Mouse (Mus musculus): ENCODE results near the gene Lbhd2. TPM values are rescaled to one million over a fixed set of nuclear protein-coding genes. Genes with fewer than 3 reads are reported as not detected.
A peak's percentile ranks its signal among the peaks of the same experiment; 100 is the strongest.

Gene Lbhd2
- polyA plus RNA-seq, 1 experiment, result not detected

GRCm38 (mm10) chr12:111396997-111397396 is 9.6 kb upstream of the Lbhd2 start:
- no peak overlapping the region for H3K27ac ChIP-seq (ENCODE audit: insufficient read depth, low read depth, low read length)
- TF ChIP-seq POLR2A (IDR thresholded peaks at IDR 0.05; ENCODE audit: borderline replicate concordance, low read depth, low read length), result no peak
- TF ChIP-seq CTCF (IDR thresholded peaks at IDR 0.05; ENCODE audit: low read depth, low read length), result no peak
- no peak overlapping the region for H3K4me3 ChIP-seq (ENCODE audit: insufficient read depth, low read length)
- H3K4me1 ChIP-seq (ENCODE audit: control insufficient read depth, insufficient read depth, low read length), result no peaks in the 10 kb centered on the region

DNA sequence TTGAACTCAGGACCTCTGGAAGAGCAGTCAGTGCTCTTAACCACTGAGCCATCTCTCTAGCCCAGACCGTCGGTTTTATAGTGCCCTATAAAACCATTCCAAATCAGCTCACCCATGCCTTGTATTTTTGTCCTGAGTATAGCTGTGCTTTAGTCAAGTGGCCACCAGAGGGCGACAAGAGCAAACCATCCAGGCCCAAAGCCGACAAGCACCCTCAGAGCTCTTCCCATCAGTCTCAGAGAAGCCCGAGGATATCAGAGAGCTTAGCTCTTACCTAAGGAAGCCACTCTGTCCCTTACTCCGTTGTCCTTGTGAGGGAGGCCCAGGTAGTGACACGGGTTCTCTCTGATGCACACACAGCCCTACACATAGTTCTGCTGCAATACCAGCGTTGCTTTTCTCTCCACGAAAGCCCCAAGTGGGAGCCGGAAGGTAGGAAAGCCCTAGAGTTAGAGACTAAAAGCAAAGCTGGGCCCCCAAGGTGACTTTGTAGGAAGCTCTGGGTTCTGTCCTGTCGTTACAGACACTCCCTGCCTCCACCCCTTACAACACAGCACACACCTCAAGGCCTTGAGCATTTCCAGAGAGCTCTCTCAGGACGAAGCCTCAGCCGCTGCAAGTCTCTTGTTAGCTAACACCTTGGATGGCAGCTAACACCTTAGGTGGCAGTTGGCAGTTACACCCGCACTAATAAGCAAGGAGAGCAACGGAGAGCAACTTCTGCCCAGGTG is 5.0 kb upstream of the Lbhd2 start:
- no peak overlapping the region for H3K4me3 ChIP-seq (ENCODE audit: insufficient read depth, low read length)
- TF ChIP-seq CTCF (IDR thresholded peaks at IDR 0.05; ENCODE audit: low read depth, low read length) (peak; percentile 77), POLR2A (IDR thresholded peaks at IDR 0.05; ENCODE audit: borderline replicate concordance, low read depth, low read length) (no peak)

DNA sequence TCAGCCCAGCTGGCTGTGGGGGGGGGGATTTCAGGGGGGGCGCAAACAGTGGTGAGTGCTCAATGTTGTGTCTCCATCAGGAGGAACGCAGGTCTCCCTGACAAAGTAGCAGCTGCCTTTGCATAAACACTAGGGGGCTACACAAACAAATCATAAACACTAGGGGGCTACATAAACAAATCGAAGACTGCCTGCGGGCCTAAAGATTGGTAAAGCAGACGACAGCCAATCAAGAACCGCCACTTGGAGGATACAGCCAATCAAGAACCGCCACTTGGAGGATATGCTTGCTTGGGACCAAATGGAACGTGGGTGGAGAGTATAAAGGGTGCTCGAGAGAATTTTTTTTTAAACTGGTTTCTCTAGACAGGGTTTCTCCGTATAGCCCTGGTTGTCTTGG is 1.7 kb upstream of the Lbhd2 start:
- H3K4me1 ChIP-seq (ENCODE audit: control insufficient read depth, insufficient read depth, low read length), result no peaks in the 10 kb centered on the region

More for the DNA sequence above, 5.0 kb upstream of the Lbhd2 start:
- Histone ChIP-seq H3K4me1 (ENCODE audit: control insufficient read depth, insufficient read depth, low read length) (no peaks in the 10 kb centered on the region), H3K27ac (ENCODE audit: insufficient read depth, low read depth, low read length) (no peak overlapping the region)

DNA sequence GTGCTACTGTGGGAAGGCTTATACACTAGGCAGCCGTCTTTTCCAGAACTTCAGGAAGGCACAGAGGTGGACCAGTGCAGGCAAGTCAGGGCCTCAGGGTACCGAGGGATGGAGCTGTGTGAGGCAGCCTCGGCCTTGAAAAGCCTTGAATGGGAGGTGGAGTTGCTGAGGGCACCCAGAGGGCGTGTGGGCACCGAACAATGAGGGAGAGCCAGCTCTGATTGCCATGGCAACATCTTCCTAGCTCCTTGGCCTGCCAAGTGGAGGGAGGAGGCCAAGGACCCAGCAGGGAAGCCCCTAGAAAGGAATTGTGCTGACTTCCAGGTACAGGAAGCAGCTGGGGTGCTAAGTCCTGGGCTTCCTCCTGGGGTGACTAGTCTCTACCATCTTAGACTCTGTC is 3.0 kb downstream of the Lbhd2 start:
- no peak overlapping the region for H3K4me3 ChIP-seq (ENCODE audit: insufficient read depth, low read length)
- TF ChIP-seq POLR2A (IDR thresholded peaks at IDR 0.05; ENCODE audit: borderline replicate concordance, low read depth, low read length), result no peak
- no peak for TF ChIP-seq CTCF (IDR thresholded peaks at IDR 0.05; ENCODE audit: low read depth, low read length)
- no peak overlapping the region for H3K27ac ChIP-seq (ENCODE audit: insufficient read depth, low read depth, low read length)
- 0 out of 2 replicates have a peak, but pooled peaks cover 2% of the 10 kb centered on the region for H3K4me1 ChIP-seq (ENCODE audit: control insufficient read depth, insufficient read depth, low read length)

More for the DNA sequence above, 1.7 kb upstream of the Lbhd2 start:
- Histone ChIP-seq H3K4me3 (ENCODE audit: insufficient read depth, low read length) (no peak overlapping the region), H3K27ac (ENCODE audit: insufficient read depth, low read depth, low read length) (no peak overlapping the region)
- no peak for TF ChIP-seq POLR2A (IDR thresholded peaks at IDR 0.05; ENCODE audit: borderline replicate concordance, low read depth, low read length)
- TF ChIP-seq CTCF (IDR thresholded peaks at IDR 0.05; ENCODE audit: low read depth, low read length), result no peak

DNA sequence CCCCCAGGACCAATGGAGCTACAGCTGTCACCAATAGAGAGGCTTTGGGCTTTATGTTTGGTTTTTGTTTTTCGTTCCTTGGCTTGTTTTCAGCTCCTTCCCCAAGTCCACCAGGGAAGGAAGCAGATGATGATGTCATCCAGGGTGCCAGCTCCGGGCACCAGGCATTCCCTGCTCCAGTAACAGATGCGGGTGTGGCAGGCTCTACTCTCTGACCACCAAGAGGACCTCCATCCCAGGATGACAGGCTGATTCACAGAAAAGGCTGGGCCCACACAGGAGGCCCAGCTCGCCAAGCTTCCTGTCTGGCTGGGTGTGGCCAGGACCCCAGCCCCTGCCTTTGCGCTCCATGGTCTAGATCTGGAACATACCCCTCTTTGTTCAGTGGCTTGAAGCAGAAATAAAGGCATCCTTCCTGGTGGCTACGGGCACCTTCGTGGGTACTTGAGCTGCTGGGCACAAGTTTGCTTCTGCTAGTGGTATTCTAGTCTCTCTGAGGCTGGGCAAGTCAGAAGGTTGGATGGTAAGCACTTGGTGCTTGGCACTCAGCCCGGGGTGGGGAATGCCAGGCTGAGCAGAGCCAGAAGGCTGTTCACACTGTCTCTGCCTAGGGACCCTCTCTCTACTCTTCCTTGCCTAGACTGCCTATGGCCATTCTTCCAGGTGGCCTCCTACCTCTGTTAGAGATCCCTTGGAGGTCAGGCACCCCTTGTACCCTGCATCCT is 5.2 kb downstream of the Lbhd2 start:
- TF ChIP-seq POLR2A (IDR thresholded peaks at IDR 0.05; ENCODE audit: borderline replicate concordance, low read depth, low read length), result no peak
- no peak for TF ChIP-seq CTCF (IDR thresholded peaks at IDR 0.05; ENCODE audit: low read depth, low read length)
- H3K27ac ChIP-seq (ENCODE audit: insufficient read depth, low read depth, low read length), result no peak overlapping the region
- H3K4me1 ChIP-seq (ENCODE audit: control insufficient read depth, insufficient read depth, low read length), result 0 out of 2 replicates have a peak, but pooled peaks cover 2% of the 10 kb centered on the region
- no peak overlapping the region for H3K4me3 ChIP-seq (ENCODE audit: insufficient read depth, low read length)

GRCm38 (mm10) chr12:111412581-111413284 is 6.1 kb downstream of the Lbhd2 start:
- TF ChIP-seq CTCF (IDR thresholded peaks at IDR 0.05; ENCODE audit: low read depth, low read length), result no peak
- Histone ChIP-seq H3K27ac (ENCODE audit: insufficient read depth, low read depth, low read length) (no peak overlapping the region), H3K4me3 (ENCODE audit: insufficient read depth, low read length) (no peak overlapping the region), H3K4me1 (ENCODE audit: control insufficient read depth, insufficient read depth, low read length) (peaks cover 2% of the 10 kb centered on the region; the same call in 1 of the 2 replicates)

GRCm38 (mm10) chr12:111413300-111413699 is 6.7 kb downstream of the Lbhd2 start:
- TF ChIP-seq POLR2A (IDR thresholded peaks at IDR 0.05; ENCODE audit: borderline replicate concordance, low read depth, low read length) (no peak), CTCF (IDR thresholded peaks at IDR 0.05; ENCODE audit: low read depth, low read length) (peak; percentile 91)
- H3K27ac ChIP-seq (ENCODE audit: insufficient read depth, low read depth, low read length), result no peak overlapping the region
- H3K4me3 ChIP-seq (ENCODE audit: insufficient read depth, low read length), result no peak overlapping the region
- peaks cover 2% of the 10 kb centered on the region; the same call in 1 of the 2 replicates for H3K4me1 ChIP-seq (ENCODE audit: control insufficient read depth, insufficient read depth, low read length)

DNA sequence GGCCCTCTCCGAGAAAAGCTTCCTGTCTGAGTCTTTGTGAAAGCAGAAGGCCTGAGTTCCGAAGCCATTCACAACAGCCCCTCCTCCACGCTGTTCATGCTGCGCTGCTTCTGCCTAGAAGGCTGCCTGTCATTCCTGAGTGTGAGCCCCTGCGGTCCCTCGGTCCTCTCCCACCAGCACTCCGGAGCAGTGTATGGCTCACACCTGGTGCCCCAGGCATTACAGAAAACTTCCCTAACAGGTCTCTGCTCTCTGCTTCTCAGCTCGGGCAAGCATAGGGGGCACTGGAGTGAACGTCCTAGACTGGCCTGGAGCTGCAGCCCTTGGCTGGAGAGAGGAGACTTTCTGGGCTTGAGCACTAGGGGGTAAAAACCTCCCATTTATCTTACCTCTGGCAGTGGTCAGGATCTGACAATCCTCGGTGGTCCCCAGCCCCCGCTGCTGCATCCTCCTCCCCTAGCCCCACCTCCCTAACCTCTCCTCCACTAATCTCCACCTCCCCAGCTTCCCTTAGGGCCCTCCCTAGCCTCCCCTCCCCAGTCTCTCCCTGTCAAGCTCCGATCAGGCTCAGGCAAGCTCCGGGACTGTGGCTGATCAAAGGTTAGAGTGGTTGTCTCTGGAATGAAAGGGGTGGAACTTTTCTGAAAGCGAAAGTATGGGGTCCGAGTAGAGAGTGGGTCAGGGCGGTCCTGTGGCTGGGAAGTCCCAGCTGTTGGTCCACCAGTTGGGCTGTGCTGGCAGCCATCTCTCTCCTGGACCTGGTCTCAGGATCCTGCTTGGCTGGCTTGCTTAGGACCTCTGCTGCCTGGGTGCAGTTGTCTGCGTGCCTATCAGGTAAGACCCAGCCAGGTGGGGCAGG is 10.5 kb downstream of the Lbhd2 start, which contains the start of gene Exoc3l4:
TSS of gene Exoc3l4 (plus strand) at position 97 of the 859 bp plus-strand sequence.
- Histone ChIP-seq H3K4me3 (ENCODE audit: insufficient read depth, low read length) (peak within 1 kb of the TSS; percentile 44), H3K27ac (ENCODE audit: insufficient read depth, low read depth, low read length) (no peak within 1 kb of the TSS), H3K4me1 (ENCODE audit: control insufficient read depth, insufficient read depth, low read length) (no peaks in the 10 kb centered on the region; the same call in 1 of the 2 replicates)
- TF ChIP-seq POLR2A (IDR thresholded peaks at IDR 0.05; ENCODE audit: borderline replicate concordance, low read depth, low read length) (no peak), CTCF (IDR thresholded peaks at IDR 0.05; ENCODE audit: low read depth, low read length) (no peak)

DNA sequence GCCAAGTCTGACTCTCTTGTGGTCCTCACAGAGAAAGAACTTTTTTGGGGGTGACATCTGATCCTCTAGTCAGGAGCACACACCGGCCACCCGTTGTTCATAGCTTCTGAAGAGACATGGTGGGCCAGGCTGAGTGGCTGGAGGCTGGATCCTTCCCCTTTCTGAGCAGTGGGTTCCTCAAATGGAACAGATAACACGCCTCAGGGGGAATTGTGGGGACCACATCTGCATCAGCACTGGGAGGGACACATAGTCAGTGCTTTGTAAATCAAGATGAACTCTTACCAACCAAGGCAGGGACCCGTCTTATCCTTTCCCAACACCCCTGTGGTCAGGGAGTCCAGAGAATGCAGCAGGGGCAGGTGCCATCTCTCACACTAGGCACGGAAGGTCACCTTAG is 13.3 kb downstream of the Lbhd2 start:
- no peaks in the 10 kb centered on the region; the same call in 1 of the 2 replicates for H3K4me1 ChIP-seq (ENCODE audit: control insufficient read depth, insufficient read depth, low read length)
- H3K4me3 ChIP-seq (ENCODE audit: insufficient read depth, low read length), result no peak overlapping the region
- TF ChIP-seq CTCF (IDR thresholded peaks at IDR 0.05; ENCODE audit: low read depth, low read length), result no peak
- TF ChIP-seq POLR2A (IDR thresholded peaks at IDR 0.05; ENCODE audit: borderline replicate concordance, low read depth, low read length), result no peak
- no peak overlapping the region for H3K27ac ChIP-seq (ENCODE audit: insufficient read depth, low read depth, low read length)

Measured in bone marrow macrophage, adult 2 months (primary cell).